Mouse (Mus musculus) heart, embryonic 14.5 days (tissue): Measurements from ENCODE around the gene Inpp5d. TPM values are rescaled to one million over a fixed set of nuclear protein-coding genes. Genes with fewer than 3 reads are reported as not detected.

ENCODE experiments used
- ATAC-seq: fragments of 200-750 bp; cut with Nextera tagmentation; 2 replicates; pipeline ENCODE4 v1.8.0; 2017; ENCODE audit warnings: low read depth, moderate TSS enrichment; ENCODE audit not compliant: insufficient number of reproducible peaks, insufficient read depth, low FRiP score
- H3K27ac ChIP-seq, 2 experiments: fragments of 200-500 bp in 1 of 2; fragments of 300-500 bp in 1 of 2; sonication (generic) in 1 of 2; replicated peaks in 1 of 2; 2 replicates each; pipeline ENCODE4 v1.5.1; 2012 to 2014; ENCODE audit warnings: low read depth in 2 of 2, low read length in 2 of 2, control low read depth in 1 of 2, mild to moderate bottlenecking in 1 of 2, mixed read lengths in 1 of 2; ENCODE audit not compliant: control insufficient read depth in 1 of 2, insufficient read depth in 1 of 2
- H3K27me3 ChIP-seq: fragments of 300-500 bp; sonication (generic); 2 replicates; pipeline ENCODE4 v1.6.1; 2014; ENCODE audit warnings: mild to moderate bottlenecking, low read length, control low read depth; ENCODE audit not compliant: control insufficient read depth, insufficient read depth
- H3K36me3 ChIP-seq: fragments of 300-500 bp; sonication (generic); 2 replicates; pipeline ENCODE4 v1.6.1; 2014; ENCODE audit warnings: mild to moderate bottlenecking, control low read depth, low read length, mixed read lengths; ENCODE audit not compliant: control insufficient read depth, insufficient read depth
- H3K4me1 ChIP-seq, 2 experiments: fragments of 200-500 bp in 1 of 2; fragments of 300-500 bp in 1 of 2; sonication (generic) in 1 of 2; 2 replicates each; pipeline ENCODE4 v1.6.1; 2012 to 2014; ENCODE audit warnings: low read length in 2 of 2, control low read depth in 1 of 2, mixed read lengths in 1 of 2; ENCODE audit not compliant: control insufficient read depth in 2 of 2, insufficient read depth in 2 of 2
- H3K4me2 ChIP-seq: fragments of 300-500 bp; sonication (generic); 2 replicates; pipeline ENCODE4 v1.6.1; 2014; ENCODE audit warnings: mild to moderate bottlenecking, low read length
- H3K4me3 ChIP-seq, 2 experiments: fragments of 200-500 bp in 1 of 2; fragments of 300-500 bp in 1 of 2; sonication (generic) in 1 of 2; 2 replicates each; pipeline ENCODE4 v1.5.1; 2012 to 2014; ENCODE audit warnings: low read length in 2 of 2, mild to moderate bottlenecking in 2 of 2, control low read depth in 1 of 2, low read depth in 1 of 2, moderate library complexity in 1 of 2; ENCODE audit not compliant: control insufficient read depth in 1 of 2, insufficient read depth in 1 of 2
- H3K9ac ChIP-seq: fragments of 300-500 bp; sonication (generic); 2 replicates; pipeline ENCODE4 v1.6.1; 2014; ENCODE audit warnings: mild to moderate bottlenecking, low read length
- H3K9me3 ChIP-seq: fragments of 300-500 bp; sonication (generic); 2 replicates; pipeline ENCODE4 v1.6.1; 2016; ENCODE audit warnings: low read length, control low read depth; ENCODE audit not compliant: control insufficient read depth
- WGBS: fragments of 180-500 bp; shearing (Covaris S2); extraction: QIAGEN DNeasy Blood & Tissue Kit; methylation state at CpG from one replicate; pipeline ENCODE4 v1.1.7; 2014; 5-methylcytosine and 5-hydroxymethylcytosine counted together
- polyA plus RNA-seq: library from polyadenylated mRNA; unstranded; fragments of >200 nt; fragmentation: Nextera tagmentation; extraction: Ambion mirVana; gene quantifications from 2 replicates; pipeline ENCODE4 v1.2.1, GENCODE M21; 2014

Gene Inpp5d
- polyA plus RNA-seq, 1 experiment from 2014 or later, result 7.9 TPM

- H3K9me3 ChIP-seq, result no peaks in the 10 kb centered on the region
- no peak for ATAC-seq
- 69% methylated on average over 5 of the region's 5 CpGs for WGBS
Measured at GRCm38 (mm10) chr1:87699890-87700448, 79.9 kb downstream of the Inpp5d start.

GRCm38 (mm10) chr1:87704230-87704629 is 84.1 kb downstream of the Inpp5d start:
- ATAC-seq, result no peak
- WGBS, result 57% methylated on average over 2 of the region's 2 CpGs

More at GRCm38 (mm10) chr1:87699890-87700448, 79.9 kb downstream of the Inpp5d start:
- Histone ChIP-seq H3K27ac (no peak overlapping the region), H3K4me1 (peaks cover 6 to 7% of the 10 kb centered on the region in 2 experiments; a peak in 1 of 4 replicates), H3K27me3 (no peaks in the 10 kb centered on the region), H3K4me2 (no peak overlapping the region), H3K4me3 (no peak overlapping the region), H3K36me3 (no peaks in the 10 kb centered on the region), H3K9ac (no peak overlapping the region)

GRCm38 (mm10) chr1:87706361-87706760 is 86.2 kb downstream of the Inpp5d start:
- peaks cover 6% of the 10 kb centered on the region for H3K9me3 ChIP-seq
- no peak overlapping the region for H3K27ac ChIP-seq
- 73% methylated on average over 3 of the region's 3 CpGs for WGBS
- no peaks in the 10 kb centered on the region for H3K36me3 ChIP-seq
- H3K9ac ChIP-seq, result no peak overlapping the region
- no peak for ATAC-seq
- H3K4me2 ChIP-seq, result no peak overlapping the region
- H3K27me3 ChIP-seq, result no peaks in the 10 kb centered on the region
- no peaks in the 10 kb centered on the region for H3K4me1 ChIP-seq
- no peak overlapping the region for H3K4me3 ChIP-seq

More at GRCm38 (mm10) chr1:87704230-87704629, 84.1 kb downstream of the Inpp5d start:
- Histone ChIP-seq H3K4me3 (no peak overlapping the region), H3K9me3 (peaks cover 6% of the 10 kb centered on the region), H3K27me3 (no peaks in the 10 kb centered on the region), H3K4me2 (no peak overlapping the region), H3K4me1 (no peaks in the 10 kb centered on the region), H3K36me3 (no peaks in the 10 kb centered on the region), H3K9ac (no peak overlapping the region), H3K27ac (no peak overlapping the region)

GRCm38 (mm10) chr1:87709020-87709419 is 88.9 kb downstream of the Inpp5d start:
- no peaks in the 10 kb centered on the region for H3K27me3 ChIP-seq
- WGBS, result 65% methylated on average over 6 of the region's 6 CpGs

GRCm38 (mm10) chr1:87709661-87710270 is 89.7 kb downstream of the Inpp5d start:
- no peak overlapping the region for H3K4me2 ChIP-seq
- H3K9ac ChIP-seq, result no peak overlapping the region
- no peaks in the 10 kb centered on the region for H3K4me1 ChIP-seq
- ATAC-seq, result no peak
- no peak overlapping the region for H3K4me3 ChIP-seq
- H3K27me3 ChIP-seq, result no peaks in the 10 kb centered on the region
- peaks cover 6% of the 10 kb centered on the region for H3K9me3 ChIP-seq
- 74% methylated on average over 7 of the region's 7 CpGs for WGBS
- H3K36me3 ChIP-seq, result no peaks in the 10 kb centered on the region
- no peak overlapping the region for H3K27ac ChIP-seq

More at GRCm38 (mm10) chr1:87709020-87709419, 88.9 kb downstream of the Inpp5d start:
- H3K27ac ChIP-seq, result no peak overlapping the region
- peaks cover 6% of the 10 kb centered on the region for H3K9me3 ChIP-seq
- no peak overlapping the region for H3K4me2 ChIP-seq
- H3K36me3 ChIP-seq, result no peaks in the 10 kb centered on the region
- no peak for ATAC-seq
- no peak overlapping the region for H3K4me3 ChIP-seq
- H3K4me1 ChIP-seq, result no peaks in the 10 kb centered on the region
- H3K9ac ChIP-seq, result no peak overlapping the region

GRCm38 (mm10) chr1:87711938-87712613 is 92.0 kb downstream of the Inpp5d start:
- no peaks in the 10 kb centered on the region for H3K36me3 ChIP-seq
- no peak overlapping the region for H3K27ac ChIP-seq
- H3K4me3 ChIP-seq, result no peak overlapping the region
- H3K9me3 ChIP-seq, result peaks cover 6% of the 10 kb centered on the region
- ATAC-seq, result no peak
- no peak overlapping the region for H3K4me2 ChIP-seq
- H3K9ac ChIP-seq, result no peak overlapping the region
- H3K27me3 ChIP-seq, result no peaks in the 10 kb centered on the region
- no peaks in the 10 kb centered on the region for H3K4me1 ChIP-seq
- WGBS, result 60% methylated on average over 10 of the region's 10 CpGs

- Histone ChIP-seq H3K9ac (no peak overlapping the region), H3K27me3 (no peaks in the 10 kb centered on the region), H3K4me1 (no peaks in the 10 kb centered on the region), H3K27ac (no peak overlapping the region), H3K4me3 (no peak overlapping the region), H3K4me2 (no peak overlapping the region), H3K36me3 (no peaks in the 10 kb centered on the region), H3K9me3 (peaks cover 6% of the 10 kb centered on the region)
- WGBS, result 87% methylated on average over 1 of the region's 1 CpGs
- ATAC-seq, result no peak
Measured at GRCm38 (mm10) chr1:87712614-87712971, 92.5 kb downstream of the Inpp5d start.
